Mouse (Mus musculus): ENCODE results near the gene Ankrd1.

The Ankrd1 gene

GRCm38 (mm10) chr19:36109318-36109944 lies 10.5 kb downstream of the Ankrd1 start:
- peak; percentile 11 to 16 for DNase-seq

- DNase-seq = no peak
Measured at GRCm38 (mm10) chr19:36103909-36104308, 16.0 kb downstream of the Ankrd1 start.

GRCm38 (mm10) chr19:36098916-36099315 lies 21.0 kb downstream of the Ankrd1 start:
- DNase-seq = no peak

- DNase-seq = no peak
Measured at GRCm38 (mm10) chr19:36098265-36098664, 21.6 kb downstream of the Ankrd1 start.

- DNase-seq = no peak
Measured at GRCm38 (mm10) chr19:36097194-36097593, 22.7 kb downstream of the Ankrd1 start.

GRCm38 (mm10) chr19:36090781-36091180 lies 29.1 kb downstream of the Ankrd1 start:
- DNase-seq = peak; percentile 21 to 45

GRCm38 (mm10) chr19:36083262-36084225 lies 36.4 kb downstream of the Ankrd1 start, which contains the start of gene Rpp30:
Gene Rpp30 (plus strand): TSS chr19:36083716.
- peak; percentile 88 to 93 for DNase-seq

- DNase-seq = peak; percentile 68 to 74
Measured at GRCm38 (mm10) chr19:36082606-36083261, 37.2 kb downstream of the Ankrd1 start.

- DNase-seq = peak in 1 of 2 experiments; percentile 7
Measured at GRCm38 (mm10) chr19:36062801-36063529, 56.9 kb downstream of the Ankrd1 start.

All from cerebellum, postnatal 10 days (tissue).